Mouse (Mus musculus): ENCODE measurements at regions not wholly inside any gene's neighbourhood (a gene's known extent, or its start where the extent isn't known, plus 50 kb on each side); places are given as distances from the start of the nearest gene placed in this dataset.

DNA sequence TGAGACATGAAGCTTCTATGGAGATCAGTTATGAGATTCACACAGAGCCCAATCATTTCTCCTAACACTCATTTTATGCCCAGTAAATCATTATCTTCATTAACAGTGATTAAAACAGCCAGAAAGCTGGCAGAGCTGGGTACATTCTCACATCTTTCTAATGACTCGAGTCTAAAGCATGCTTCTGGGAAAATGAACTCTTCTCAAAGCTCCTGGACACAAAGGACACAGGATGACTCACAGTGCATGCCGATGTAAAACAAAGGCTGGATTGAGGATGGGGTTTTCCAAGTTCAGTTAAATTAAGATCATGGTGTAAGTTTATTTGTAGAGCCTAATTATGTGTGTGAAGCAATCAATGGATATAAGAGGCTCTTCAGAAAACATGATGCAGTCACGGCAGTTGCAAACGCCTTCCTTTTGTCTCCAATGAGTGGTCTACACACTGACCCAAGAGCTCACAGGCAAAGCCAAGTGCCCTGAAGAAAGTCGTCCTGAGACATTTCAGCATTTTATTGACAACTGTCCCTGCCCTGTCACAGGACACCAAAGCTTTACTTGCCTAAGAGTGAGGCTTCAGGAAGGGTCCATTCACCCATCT lies 1390.7 kb downstream of the Defb40 start:
- no peak overlapping the region for H3K4me3 ChIP-seq (ENCODE audit: low read depth, low read length)

More for the DNA sequence above, 1390.7 kb downstream of the Defb40 start:
- no peak overlapping the region for H3K9ac ChIP-seq (ENCODE audit: low read length)
- no peaks in the 10 kb centered on the region for H3K9me3 ChIP-seq (ENCODE audit: control insufficient read depth, low read length)
- no peaks in the 10 kb centered on the region for H3K27me3 ChIP-seq (ENCODE audit: control insufficient read depth, insufficient read depth, low read length)
- 0 out of 2 replicates have a peak overlapping the region, but pooled peaks have one; percentile 11 for H3K4me2 ChIP-seq (ENCODE audit: low read depth, low read length, severe bottlenecking)
- peak overlapping the region; percentile 62; the same call in 1 of the 2 replicates for H3K27ac ChIP-seq (ENCODE audit: low read depth, low read length)
- DNase-seq (ENCODE audit: low spot score) (peak; percentile 54), ATAC-seq (replicated peaks; ENCODE audit: low FRiP score) (peak; percentile 88)
- H3K36me3 ChIP-seq (ENCODE audit: control insufficient read depth, insufficient read depth, low read length), result no peaks in the 10 kb centered on the region
- 20% methylated on average over 5 of the region's 5 CpGs for WGBS
- peaks cover 3% of the 10 kb centered on the region; the same call in 1 of the 2 replicates for H3K4me1 ChIP-seq (replicated peaks; ENCODE audit: control insufficient read depth, insufficient read depth, low read length)

All from forebrain, embryonic 11.5 days (tissue).